Mouse (Mus musculus) liver, postnatal 0 days (tissue): ENCODE measurements at regions not wholly inside any gene's neighbourhood (a gene's known extent, or its start where the extent isn't known, plus 50 kb on each side); places are given as distances from the start of the nearest gene placed in this dataset.

Experiments used
- ATAC-seq: fragments of 200-750 bp; cut with Nextera tagmentation; 2 replicates; pipeline ENCODE4 v1.8.0; 2017; ENCODE audit warnings: mild to moderate bottlenecking, moderate library complexity
- DNase-seq: peaks from one replicate; pipeline ENCODE4 v3.0.0-alpha.2; 2016
- H3K27ac ChIP-seq: fragments of 300-500 bp; sonication (generic); 2 replicates; pipeline ENCODE4 v1.5.1; 2014; ENCODE audit warnings: antibody characterized with exemption, moderate library complexity, mild to moderate bottlenecking, low read depth
- H3K27me3 ChIP-seq: fragments of 300-500 bp; sonication (generic); 2 replicates; pipeline ENCODE4 v1.6.1; 2014; ENCODE audit warnings: low read length, control low read depth, mixed read lengths; ENCODE audit not compliant: insufficient read depth
- H3K36me3 ChIP-seq: fragments of 300-500 bp; sonication (generic); replicated peaks from 2 replicates; pipeline ENCODE4 v1.6.1; 2014; ENCODE audit warnings: mild to moderate bottlenecking, control low read depth, low read length, moderate library complexity, mixed read lengths; ENCODE audit not compliant: insufficient read depth
- H3K4me1 ChIP-seq: fragments of 300-500 bp; sonication (generic); 2 replicates; pipeline ENCODE4 v1.6.1; 2014; ENCODE audit warnings: antibody characterized with exemption, mild to moderate bottlenecking, control low read depth; ENCODE audit not compliant: insufficient read depth
- H3K4me2 ChIP-seq: fragments of 300-500 bp; sonication (generic); 2 replicates; pipeline ENCODE4 v1.6.1; 2014; ENCODE audit warnings: low read depth, mild to moderate bottlenecking, low read length, moderate library complexity, mixed read lengths
- H3K4me3 ChIP-seq: fragments of 300-500 bp; sonication (generic); 2 replicates; pipeline ENCODE4 v1.5.1; 2014; ENCODE audit warnings: low read depth, low read length
- H3K9ac ChIP-seq: fragments of 300-500 bp; sonication (generic); replicated peaks from 2 replicates; pipeline ENCODE4 v1.6.1; 2014; ENCODE audit warnings: mild to moderate bottlenecking, moderate library complexity
- H3K9me3 ChIP-seq: fragments of 300-500 bp; sonication (generic); 2 replicates; pipeline ENCODE4 v1.6.1; 2016; ENCODE audit warnings: mild to moderate bottlenecking, control low read depth, low read length, mixed read lengths
- CTCF ChIP-seq: sonication (generic); IDR thresholded peaks from 2 replicates; pipeline ENCODE4 v1.5.1; 2016; ENCODE audit warnings: antibody characterized with exemption, low read depth
- EP300 ChIP-seq: IDR thresholded peaks from 2 replicates; pipeline ENCODE4 v1.6.1; 2016; ENCODE audit warnings: antibody characterized with exemption, low read depth, mild to moderate bottlenecking
- WGBS: fragments of 180-500 bp; shearing (Covaris S2); extraction: QIAGEN DNeasy Blood & Tissue Kit; methylation state at CpG from one replicate; pipeline ENCODE4 v1.1.7; 2014; ENCODE audit not compliant: insufficient replicate concordance; 5-methylcytosine and 5-hydroxymethylcytosine counted together

- Histone ChIP-seq H3K9ac (no peak overlapping the region), H3K27me3 (no peaks in the 10 kb centered on the region), H3K9me3 (no peaks in the 10 kb centered on the region), H3K27ac (no peak overlapping the region), H3K4me3 (no peak overlapping the region), H3K4me1 (no peaks in the 10 kb centered on the region), H3K4me2 (no peak overlapping the region), H3K36me3 (no peaks in the 10 kb centered on the region)
- ATAC-seq, result no peak
- no peak for DNase-seq
- TF ChIP-seq EP300 (no peak), CTCF (no peak)
These were observed 580.9 kb downstream of the Slc22a22 start for GRCm38 (mm10) chr15:56896553-56896952.

GRCm38 (mm10) chr15:56881501-56881900, 595.9 kb downstream of the Slc22a22 start:
- no peak for DNase-seq
- Histone ChIP-seq H3K36me3 (no peaks in the 10 kb centered on the region), H3K9me3 (peaks cover 3% of the 10 kb centered on the region; the same call in 1 of the 2 replicates), H3K27ac (no peak overlapping the region), H3K4me2 (no peak overlapping the region), H3K4me1 (no peaks in the 10 kb centered on the region), H3K4me3 (no peak overlapping the region), H3K27me3 (no peaks in the 10 kb centered on the region), H3K9ac (no peak overlapping the region)
- TF ChIP-seq CTCF, result no peak
- no peak for TF ChIP-seq EP300
- no peak for ATAC-seq
- WGBS, result 53% methylated on average over 5 of the region's 5 CpGs

- WGBS, result 78% methylated on average over 6 of the region's 6 CpGs
- ATAC-seq (no peak), DNase-seq (no peak)
- Histone ChIP-seq H3K36me3 (no peaks in the 10 kb centered on the region), H3K9ac (no peak overlapping the region), H3K27me3 (no peaks in the 10 kb centered on the region), H3K4me3 (no peak overlapping the region), H3K4me1 (no peaks in the 10 kb centered on the region), H3K9me3 (no peaks in the 10 kb centered on the region), H3K4me2 (no peak overlapping the region), H3K27ac (no peak overlapping the region)
- no peak for TF ChIP-seq EP300
- no peak for TF ChIP-seq CTCF
These were observed 611.5 kb downstream of the Slc22a22 start for GRCm38 (mm10) chr15:56865879-56866278.

GRCm38 (mm10) chr15:56865035-56865804, 612.2 kb downstream of the Slc22a22 start:
- TF ChIP-seq CTCF (no peak), EP300 (no peak)
- Histone ChIP-seq H3K4me3 (no peak overlapping the region), H3K27ac (no peak overlapping the region), H3K9me3 (no peaks in the 10 kb centered on the region), H3K27me3 (no peaks in the 10 kb centered on the region), H3K9ac (no peak overlapping the region), H3K36me3 (no peaks in the 10 kb centered on the region), H3K4me2 (no peak overlapping the region), H3K4me1 (no peaks in the 10 kb centered on the region)
- ATAC-seq (no peak), DNase-seq (no peak)
- WGBS, result 55% methylated on average over 4 of the region's 4 CpGs

GRCm38 (mm10) chr15:56858627-56859334, 618.6 kb downstream of the Slc22a22 start:
- DNase-seq (no peak), ATAC-seq (no peak)
- no peak overlapping the region for H3K4me2 ChIP-seq
- WGBS, result 47% methylated on average over 4 of the region's 4 CpGs
- no peak overlapping the region for H3K4me3 ChIP-seq
- no peak for TF ChIP-seq EP300
- no peak for TF ChIP-seq CTCF
- H3K9me3 ChIP-seq, result no peaks in the 10 kb centered on the region
- H3K9ac ChIP-seq, result no peak overlapping the region
- no peaks in the 10 kb centered on the region for H3K36me3 ChIP-seq
- no peaks in the 10 kb centered on the region for H3K27me3 ChIP-seq
- no peaks in the 10 kb centered on the region for H3K4me1 ChIP-seq
- H3K27ac ChIP-seq, result no peak overlapping the region

GRCm38 (mm10) chr15:56858134-56858533, 619.3 kb downstream of the Slc22a22 start:
- Histone ChIP-seq H3K4me2 (no peak overlapping the region), H3K4me3 (no peak overlapping the region), H3K4me1 (no peaks in the 10 kb centered on the region), H3K27ac (no peak overlapping the region), H3K27me3 (no peaks in the 10 kb centered on the region), H3K36me3 (no peaks in the 10 kb centered on the region), H3K9ac (no peak overlapping the region), H3K9me3 (no peaks in the 10 kb centered on the region)
- WGBS, result 26% methylated on average over 3 of the region's 3 CpGs
- ATAC-seq, result no peak
- DNase-seq, result no peak
- TF ChIP-seq EP300, result no peak
- TF ChIP-seq CTCF, result no peak
